Mouse (Mus musculus): ENCODE data around the gene Gnb1.

- TF ChIP-seq CTCF (IDR thresholded peaks at IDR 0.05; ENCODE audit: control insufficient read depth, insufficient read depth, insufficient read length) (no peak), MYOD1 (IDR thresholded peaks at IDR 0.05; ENCODE audit: control insufficient read depth, insufficient read length, low read depth) (no peak), CEBPB (IDR thresholded peaks at IDR 0.05; ENCODE audit: low read depth) (no peak), FOSL1 (IDR thresholded peaks at IDR 0.05; ENCODE audit: insufficient read depth, low read length, poor library complexity, severe bottlenecking) (no peak), MAX (IDR thresholded peaks at IDR 0.05) (no peak), USF1 (IDR thresholded peaks at IDR 0.05; ENCODE audit: low read depth) (no peak)
Measured at GRCm38 (mm10) chr4:155469590-155470262, 21.4 kb upstream of the Gnb1 start.
